Mouse (Mus musculus) spleen, postnatal 4 days (tissue): ENCODE measurements around the gene Masp1.
A peak's percentile ranks its signal among the peaks of the same experiment; 100 is the strongest.

Experiments
- DNase-seq, 2 experiments: peaks; one replicate each; pipeline ENCODE4 v3.0.0; 2022; ENCODE audit warnings: low spot score in 2 of 2

Gene Masp1

GRCm38 (mm10) chr16:23520235-23520871 lies at the start of gene Masp1, which contains the start of gene Rtp4:
Masp1 (minus strand) TSS chr16:23520815.
Rtp4 (plus strand) TSS chr16:23520291.
- no peak for DNase-seq

GRCm38 (mm10) chr16:23568369-23568958 lies 47.8 kb upstream of the Masp1 start:
- DNase-seq = no peak

- DNase-seq = no peak
Observed at GRCm38 (mm10) chr16:23557669-23558068, 37.1 kb upstream of the Masp1 start.

GRCm38 (mm10) chr16:23557195-23557594 lies 36.6 kb upstream of the Masp1 start:
- no peak for DNase-seq

GRCm38 (mm10) chr16:23554673-23555072 lies 34.1 kb upstream of the Masp1 start:
- no peak for DNase-seq

- no peak for DNase-seq
Observed at GRCm38 (mm10) chr16:23550981-23551582, 30.5 kb upstream of the Masp1 start.

- peak in 1 of 2 experiments; percentile 49 for DNase-seq
Observed at GRCm38 (mm10) chr16:23550346-23550980, 29.8 kb upstream of the Masp1 start.

- DNase-seq = no peak
Observed at GRCm38 (mm10) chr16:23547783-23548182, 27.2 kb upstream of the Masp1 start.

GRCm38 (mm10) chr16:23544361-23544760 lies 23.7 kb upstream of the Masp1 start:
- DNase-seq = no peak

- no peak for DNase-seq
Observed at GRCm38 (mm10) chr16:23542866-23543265, 22.3 kb upstream of the Masp1 start.

- no peak for DNase-seq
Observed at GRCm38 (mm10) chr16:23541046-23541445, 20.4 kb upstream of the Masp1 start.

- DNase-seq = no peak
Observed at GRCm38 (mm10) chr16:23533707-23534106, 13.1 kb upstream of the Masp1 start.

GRCm38 (mm10) chr16:23529186-23529585 lies 8.6 kb upstream of the Masp1 start:
- no peak for DNase-seq

GRCm38 (mm10) chr16:23522081-23522480 lies 1.5 kb upstream of the Masp1 start:
- peak in 1 of 2 experiments; percentile 21 for DNase-seq

- no peak for DNase-seq
Observed at GRCm38 (mm10) chr16:23521092-23521491, 477 bp upstream of the Masp1 start.

- DNase-seq = no peak
Observed at GRCm38 (mm10) chr16:23519771-23520170, 844 bp downstream of the Masp1 start.

GRCm38 (mm10) chr16:23518567-23519369 lies 1.8 kb downstream of the Masp1 start:
- DNase-seq = no peak

- no peak for DNase-seq
Observed at GRCm38 (mm10) chr16:23517754-23518566, 2.7 kb downstream of the Masp1 start.

GRCm38 (mm10) chr16:23517230-23517629 lies 3.4 kb downstream of the Masp1 start:
- DNase-seq = no peak

- DNase-seq = no peak
Observed at GRCm38 (mm10) chr16:23516606-23517005, 4.0 kb downstream of the Masp1 start.

- no peak for DNase-seq
Observed at GRCm38 (mm10) chr16:23515766-23516165, 4.8 kb downstream of the Masp1 start.
